Mouse (Mus musculus) midbrain, embryonic 13.5 days (tissue): ENCODE measurements at regions not wholly inside any gene's neighbourhood (a gene's known extent, or its start where the extent isn't known, plus 50 kb on each side); places are given as distances from the start of the nearest gene placed in this dataset.
A peak's percentile ranks its signal among the peaks of the same experiment; 100 is the strongest.

ENCODE experiments used
- ATAC-seq: fragments of 200-750 bp; cut with Nextera tagmentation; 2 replicates; pipeline ENCODE4 v1.8.0; 2017; ENCODE audit warnings: mild to moderate bottlenecking, moderate TSS enrichment, moderate library complexity
- H3K27ac ChIP-seq: fragments of 300-500 bp; sonication (generic); 2 replicates; pipeline ENCODE4 v1.5.1; 2015; ENCODE audit warnings: inconsistent platforms, mild to moderate bottlenecking, moderate library complexity
- H3K27me3 ChIP-seq: fragments of 300-500 bp; sonication (generic); 2 replicates; pipeline ENCODE4 v1.6.1; 2015; ENCODE audit warnings: mild to moderate bottlenecking, inconsistent platforms
- H3K36me3 ChIP-seq: fragments of 300-500 bp; sonication (generic); 2 replicates; pipeline ENCODE4 v1.6.1; 2015; ENCODE audit warnings: mild to moderate bottlenecking, inconsistent platforms
- H3K4me1 ChIP-seq: fragments of 300-500 bp; sonication (generic); replicated peaks from 2 replicates; pipeline ENCODE4 v1.6.1; 2015; ENCODE audit warnings: inconsistent platforms
- H3K4me2 ChIP-seq: fragments of 300-500 bp; sonication (generic); replicated peaks from 2 replicates; pipeline ENCODE4 v1.6.1; 2015; ENCODE audit warnings: moderate library complexity, mild to moderate bottlenecking, inconsistent platforms
- H3K4me3 ChIP-seq: fragments of 300-500 bp; sonication (generic); replicated peaks from 2 replicates; pipeline ENCODE4 v1.5.1; 2015; ENCODE audit warnings: mild to moderate bottlenecking, inconsistent platforms
- H3K9ac ChIP-seq: fragments of 300-500 bp; sonication (generic); replicated peaks from 2 replicates; pipeline ENCODE4 v1.6.1; 2015; ENCODE audit warnings: mild to moderate bottlenecking, inconsistent platforms
- H3K9me3 ChIP-seq: fragments of 300-500 bp; sonication (generic); 2 replicates; pipeline ENCODE4 v1.6.1; 2016; ENCODE audit warnings: mild to moderate bottlenecking, inconsistent platforms
- WGBS: fragments of 180-500 bp; shearing (Covaris S2); methylation state at CpG from one replicate; pipeline ENCODE4 v1.1.7; 2015; 5-methylcytosine and 5-hydroxymethylcytosine counted together

DNA sequence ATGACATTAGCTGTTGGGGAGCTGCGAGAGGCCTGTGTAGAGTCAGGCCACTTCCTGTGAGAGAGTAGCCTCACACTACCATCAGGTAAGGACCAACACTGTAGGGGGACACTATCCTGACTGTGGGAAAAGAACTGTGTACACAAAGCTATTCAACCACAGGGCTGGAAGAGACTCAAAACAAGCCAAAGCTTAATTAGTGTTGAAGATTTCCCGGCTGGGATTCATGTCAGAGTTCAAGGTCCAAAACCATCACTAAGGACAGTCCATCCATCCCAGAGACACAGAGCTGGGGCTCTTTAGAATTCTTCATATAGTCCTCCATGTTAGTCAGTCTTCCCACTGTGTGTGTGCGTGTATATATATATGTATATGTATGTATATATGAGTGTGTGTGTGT, 221.5 kb downstream of the Sox4 start:
- Histone ChIP-seq H3K27ac (no peak overlapping the region), H3K36me3 (no peaks in the 10 kb centered on the region)
- ATAC-seq: no peak

DNA sequence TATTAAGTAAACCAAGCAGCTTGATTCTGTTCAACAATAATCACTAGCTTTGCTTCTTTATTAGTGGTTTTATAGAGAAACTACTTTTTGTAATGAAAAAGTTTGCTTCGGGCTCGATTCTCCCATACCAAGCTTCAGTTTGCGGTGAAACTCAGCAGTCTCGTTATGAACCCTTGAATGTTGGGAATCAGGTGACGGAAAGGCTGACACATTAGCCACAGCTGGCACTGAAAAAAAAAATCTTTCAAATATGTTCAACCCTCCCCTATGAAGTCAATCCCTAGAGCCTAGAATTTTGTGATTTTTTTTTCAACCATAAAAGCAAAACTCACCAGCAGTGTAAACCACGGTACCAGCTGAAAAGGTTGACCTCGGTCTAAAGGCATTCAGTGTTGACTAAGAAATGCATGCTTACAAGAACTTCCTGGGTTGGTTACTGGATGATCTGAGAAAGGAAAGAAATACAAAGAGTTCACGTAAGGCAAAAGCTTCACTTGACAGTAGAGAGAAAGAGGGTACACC, 223.4 kb downstream of the Sox4 start:
- H3K4me3 ChIP-seq: no peak overlapping the region
- no peaks in the 10 kb centered on the region for H3K9me3 ChIP-seq
- H3K27ac ChIP-seq: no peak overlapping the region
- no peak overlapping the region for H3K9ac ChIP-seq
- H3K4me1 ChIP-seq: peaks cover 3% of the 10 kb centered on the region; the same call in 1 of the 2 replicates
- no peaks in the 10 kb centered on the region for H3K36me3 ChIP-seq
- H3K4me2 ChIP-seq: no peak overlapping the region
- no peak for ATAC-seq
- no peaks in the 10 kb centered on the region for H3K27me3 ChIP-seq
- WGBS: 91% methylated on average over 8 of the region's 8 CpGs

More for the DNA sequence above, 221.5 kb downstream of the Sox4 start:
- whole genome bisulfite sequencing: 88% methylated on average over 3 of the region's 3 CpGs
- no peak overlapping the region for H3K9ac ChIP-seq
- H3K9me3 ChIP-seq: no peaks in the 10 kb centered on the region
- H3K27me3 ChIP-seq: no peaks in the 10 kb centered on the region
- no peak overlapping the region for H3K4me2 ChIP-seq
- H3K4me1 ChIP-seq: peaks cover 3% of the 10 kb centered on the region; the same call in 1 of the 2 replicates
- H3K4me3 ChIP-seq: no peak overlapping the region

DNA sequence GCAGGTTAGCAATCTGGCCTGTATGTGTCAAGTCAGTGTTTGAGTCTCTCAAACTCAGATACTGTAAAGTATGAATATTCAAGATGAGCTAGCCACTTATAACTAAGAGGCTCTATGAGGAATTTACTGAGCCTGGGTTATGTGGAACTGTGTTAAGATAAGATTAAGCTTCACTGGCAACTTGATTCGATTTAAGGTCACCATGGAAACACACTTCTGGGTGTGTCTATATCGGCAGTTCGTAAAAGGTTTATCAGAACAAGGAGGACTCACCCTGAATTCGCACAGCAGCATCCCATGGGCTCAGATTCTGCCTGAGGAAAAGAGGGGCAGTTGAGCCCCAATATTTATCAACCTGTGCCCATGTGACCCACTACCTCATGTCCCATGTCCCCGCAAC, 224.7 kb downstream of the Sox4 start:
- Histone ChIP-seq H3K4me3 (no peak overlapping the region), H3K4me1 (peaks cover 6% of the 10 kb centered on the region; the same call in 1 of the 2 replicates), H3K4me2 (no peak overlapping the region), H3K27me3 (no peaks in the 10 kb centered on the region), H3K9ac (no peak overlapping the region), H3K36me3 (no peaks in the 10 kb centered on the region), H3K27ac (no peak overlapping the region), H3K9me3 (no peaks in the 10 kb centered on the region)
- 79% methylated on average over 5 of the region's 5 CpGs for WGBS
- ATAC-seq: no peak

- Histone ChIP-seq H3K4me2 (no peak overlapping the region), H3K36me3 (no peaks in the 10 kb centered on the region), H3K27ac (no peak overlapping the region), H3K9ac (no peak overlapping the region), H3K4me1 (peaks cover 47% of the 10 kb centered on the region), H3K4me3 (no peak overlapping the region), H3K9me3 (no peaks in the 10 kb centered on the region), H3K27me3 (no peaks in the 10 kb centered on the region)
- WGBS: 85% methylated on average over 3 of the region's 3 CpGs
- no peak for ATAC-seq
Observed at GRCm38 (mm10) chr13:28724300-28724699, 229.2 kb downstream of the Sox4 start.

GRCm38 (mm10) chr13:28722074-28722473, 231.4 kb downstream of the Sox4 start:
- Histone ChIP-seq H3K4me2 (peak overlapping the region; percentile 38), H3K4me1 (peaks cover 66% of the 10 kb centered on the region), H3K36me3 (no peaks in the 10 kb centered on the region), H3K9me3 (no peaks in the 10 kb centered on the region), H3K27ac (peak overlapping the region; percentile 85), H3K9ac (no peak overlapping the region; the same call in 1 of the 2 replicates), H3K4me3 (no peak overlapping the region), H3K27me3 (no peaks in the 10 kb centered on the region)
- WGBS: 9% methylated on average over 2 of the region's 2 CpGs
- ATAC-seq: 0 out of 2 replicates have a peak, but pooled peaks have one; percentile 12

DNA sequence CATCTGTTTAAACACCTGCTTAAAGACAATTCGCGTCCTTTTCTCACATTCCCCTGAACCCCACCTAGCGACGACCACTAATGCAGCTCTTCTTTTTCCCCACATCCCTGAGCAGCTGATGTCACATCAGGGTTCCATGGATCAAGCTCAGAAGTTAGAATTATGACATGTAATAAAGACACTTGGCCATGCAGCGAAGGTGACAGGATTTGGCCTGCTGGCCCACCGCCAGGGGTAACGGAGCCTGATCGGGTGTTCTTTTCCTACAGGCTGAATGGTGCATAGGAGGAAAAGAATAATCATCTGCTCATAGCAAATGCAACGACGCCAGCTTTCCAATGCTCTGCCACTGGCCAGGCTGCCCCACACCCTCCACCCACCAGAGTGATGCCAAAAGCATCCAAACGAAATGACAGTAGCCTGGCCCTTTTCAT, 231.9 kb downstream of the Sox4 start:
- peak; percentile 57; the same call in 1 of the 2 replicates for ATAC-seq
- Histone ChIP-seq H3K9me3 (no peaks in the 10 kb centered on the region), H3K4me1 (peaks cover 68% of the 10 kb centered on the region), H3K9ac (no peak overlapping the region), H3K27me3 (no peaks in the 10 kb centered on the region), H3K4me2 (peak overlapping the region; percentile 38), H3K4me3 (0 out of 2 replicates have a peak overlapping the region, but pooled peaks have one; percentile 7), H3K36me3 (no peaks in the 10 kb centered on the region), H3K27ac (peak overlapping the region; percentile 85)
- 25% methylated on average over 11 of the region's 11 CpGs for WGBS

GRCm38 (mm10) chr13:28720639-28721239, 232.8 kb downstream of the Sox4 start:
- Histone ChIP-seq H3K27me3 (no peaks in the 10 kb centered on the region), H3K36me3 (no peaks in the 10 kb centered on the region), H3K4me1 (peaks cover 68% of the 10 kb centered on the region), H3K4me3 (no peak overlapping the region), H3K9me3 (no peaks in the 10 kb centered on the region), H3K9ac (0 out of 2 replicates have a peak overlapping the region, but pooled peaks have one; percentile 34), H3K27ac (peak overlapping the region; percentile 85), H3K4me2 (peak overlapping the region; percentile 38)
- 31% methylated on average over 11 of the region's 11 CpGs for WGBS
- no peak for ATAC-seq

DNA sequence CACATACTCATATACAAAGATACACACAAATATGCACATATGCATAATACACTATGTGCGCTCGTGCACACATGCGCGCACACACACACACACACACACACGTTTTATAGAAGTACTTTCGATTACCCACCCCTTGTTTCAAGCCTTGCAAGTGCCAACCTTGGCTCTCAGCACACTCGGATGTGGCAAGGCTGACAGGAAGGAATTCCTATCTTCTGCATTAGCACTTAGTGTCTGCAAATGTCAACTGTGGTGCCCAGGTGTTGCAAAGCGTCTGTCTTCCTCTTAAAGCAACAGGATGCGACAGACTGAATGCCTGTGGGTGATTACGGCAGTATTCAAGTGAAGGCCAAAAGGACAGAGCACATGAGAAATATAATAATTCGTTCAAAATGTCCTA, 233.3 kb downstream of the Sox4 start:
- Histone ChIP-seq H3K36me3 (no peaks in the 10 kb centered on the region), H3K4me3 (no peak overlapping the region), H3K9ac (no peak overlapping the region), H3K27ac (peak overlapping the region; percentile 88), H3K4me2 (no peak overlapping the region), H3K27me3 (no peaks in the 10 kb centered on the region), H3K9me3 (no peaks in the 10 kb centered on the region), H3K4me1 (peaks cover 68% of the 10 kb centered on the region)
- ATAC-seq: no peak
- WGBS: 66% methylated on average over 11 of the region's 11 CpGs

- peak overlapping the region; percentile 46 for H3K9ac ChIP-seq
- no peaks in the 10 kb centered on the region for H3K9me3 ChIP-seq
- ATAC-seq: peak; percentile 19
- H3K27me3 ChIP-seq: no peaks in the 10 kb centered on the region
- peaks cover 66% of the 10 kb centered on the region for H3K4me1 ChIP-seq
- WGBS: 13% methylated on average over 5 of the region's 5 CpGs
- H3K27ac ChIP-seq: peak overlapping the region; percentile 88
- H3K4me3 ChIP-seq: no peak overlapping the region
- H3K36me3 ChIP-seq: no peaks in the 10 kb centered on the region
- no peak overlapping the region for H3K4me2 ChIP-seq
Observed at GRCm38 (mm10) chr13:28718868-28719265, 234.6 kb downstream of the Sox4 start.

DNA sequence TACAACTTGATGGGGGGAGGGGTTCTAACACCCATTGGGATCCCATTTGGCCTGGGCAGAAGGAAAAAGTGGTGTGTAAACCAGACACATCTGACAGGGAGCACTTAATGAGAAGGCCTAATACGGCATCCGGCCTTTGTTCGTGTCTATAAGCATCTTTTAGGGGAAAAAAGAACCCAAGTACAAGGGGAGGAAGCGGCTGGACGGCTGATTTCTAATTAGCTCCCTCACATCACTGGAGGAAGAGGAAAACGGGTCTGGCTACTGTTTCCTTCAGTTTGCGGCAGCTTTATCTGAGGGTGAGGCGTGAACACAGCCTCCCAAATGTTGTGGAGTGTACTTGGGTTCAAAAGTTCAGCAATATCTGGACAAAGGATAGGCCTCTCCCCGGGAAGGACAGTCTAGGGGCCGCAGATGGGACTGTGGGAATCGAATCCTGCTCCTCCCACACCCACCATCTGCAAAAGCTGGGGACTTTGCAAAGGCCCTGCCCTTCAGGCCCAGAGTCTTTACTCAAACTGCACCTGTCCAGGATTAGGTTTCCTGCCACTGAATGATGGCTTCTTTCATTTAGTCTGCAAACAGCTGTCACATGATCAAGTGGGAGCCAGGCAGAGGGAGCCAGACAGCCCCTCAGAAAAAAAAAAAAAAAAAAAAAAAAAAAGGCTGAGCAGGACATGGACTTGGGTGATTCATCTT, 235.2 kb downstream of the Sox4 start:
- Histone ChIP-seq H3K4me3 (no peak overlapping the region), H3K4me1 (peaks cover 64% of the 10 kb centered on the region), H3K9ac (peak overlapping the region; percentile 46; the same call in 1 of the 2 replicates), H3K27ac (peak overlapping the region; percentile 88), H3K27me3 (no peaks in the 10 kb centered on the region), H3K36me3 (no peaks in the 10 kb centered on the region), H3K9me3 (no peaks in the 10 kb centered on the region), H3K4me2 (peak overlapping the region; percentile 19; the same call in 1 of the 2 replicates)
- WGBS: 4% methylated on average over 11 of the region's 11 CpGs
- ATAC-seq: peak; percentile 66

DNA sequence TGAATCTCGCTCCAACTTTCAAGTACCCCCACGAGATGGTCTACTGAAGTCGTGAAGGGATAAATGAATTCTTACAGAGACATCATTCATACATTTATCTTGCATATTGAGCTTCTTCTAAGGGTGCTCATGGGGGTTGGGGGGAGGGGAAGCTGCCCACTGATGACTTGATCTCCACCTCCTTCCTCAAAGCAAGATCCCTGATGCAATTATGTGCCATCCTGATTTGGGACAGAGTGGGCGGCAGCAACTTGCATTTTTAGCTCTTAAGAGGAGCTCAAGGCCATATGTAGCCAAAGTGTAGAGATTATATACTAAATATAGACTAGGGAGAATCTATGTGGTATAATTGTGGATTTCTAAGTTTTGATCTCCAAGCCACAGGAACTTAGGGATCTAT, 236.1 kb downstream of the Sox4 start:
- peaks cover 54% of the 10 kb centered on the region for H3K4me1 ChIP-seq

GRCm38 (mm10) chr13:28709966-28710365, 243.5 kb downstream of the Sox4 start:
- WGBS: 67% methylated on average over 7 of the region's 7 CpGs
- H3K36me3 ChIP-seq: 0 out of 2 replicates have a peak, but pooled peaks cover 3% of the 10 kb centered on the region
- no peak overlapping the region for H3K27ac ChIP-seq
- peaks cover 10% of the 10 kb centered on the region for H3K4me1 ChIP-seq
- ATAC-seq: no peak
- H3K9ac ChIP-seq: no peak overlapping the region
- H3K9me3 ChIP-seq: no peaks in the 10 kb centered on the region
- no peaks in the 10 kb centered on the region for H3K27me3 ChIP-seq
- H3K4me3 ChIP-seq: no peak overlapping the region
- H3K4me2 ChIP-seq: no peak overlapping the region

More for the DNA sequence above, 236.1 kb downstream of the Sox4 start:
- Histone ChIP-seq H3K4me3 (no peak overlapping the region), H3K27me3 (no peaks in the 10 kb centered on the region), H3K9me3 (no peaks in the 10 kb centered on the region), H3K36me3 (no peaks in the 10 kb centered on the region), H3K27ac (peak overlapping the region; percentile 88), H3K9ac (no peak overlapping the region), H3K4me2 (no peak overlapping the region)
- no peak for ATAC-seq
- WGBS: 83% methylated on average over 4 of the region's 4 CpGs
